Mouse (Mus musculus): ENCODE data around the gene Kirrel2. TPM values are rescaled to one million over a fixed set of nuclear protein-coding genes. Genes with fewer than 3 reads are reported as not detected.
A peak's percentile ranks its signal among the peaks of the same experiment; 100 is the strongest.
"Not testable (repeated sequence)": the region's sequence is repeated elsewhere in the genome, so short reads cannot be mapped to it uniquely, and the experiment has no call there.

The Kirrel2 gene
- polyA plus RNA-seq (2015; fragmentation: Nextera tagmentation; extraction: Ambion mirVana), result 0.16 TPM in 2 replicates

DNA sequence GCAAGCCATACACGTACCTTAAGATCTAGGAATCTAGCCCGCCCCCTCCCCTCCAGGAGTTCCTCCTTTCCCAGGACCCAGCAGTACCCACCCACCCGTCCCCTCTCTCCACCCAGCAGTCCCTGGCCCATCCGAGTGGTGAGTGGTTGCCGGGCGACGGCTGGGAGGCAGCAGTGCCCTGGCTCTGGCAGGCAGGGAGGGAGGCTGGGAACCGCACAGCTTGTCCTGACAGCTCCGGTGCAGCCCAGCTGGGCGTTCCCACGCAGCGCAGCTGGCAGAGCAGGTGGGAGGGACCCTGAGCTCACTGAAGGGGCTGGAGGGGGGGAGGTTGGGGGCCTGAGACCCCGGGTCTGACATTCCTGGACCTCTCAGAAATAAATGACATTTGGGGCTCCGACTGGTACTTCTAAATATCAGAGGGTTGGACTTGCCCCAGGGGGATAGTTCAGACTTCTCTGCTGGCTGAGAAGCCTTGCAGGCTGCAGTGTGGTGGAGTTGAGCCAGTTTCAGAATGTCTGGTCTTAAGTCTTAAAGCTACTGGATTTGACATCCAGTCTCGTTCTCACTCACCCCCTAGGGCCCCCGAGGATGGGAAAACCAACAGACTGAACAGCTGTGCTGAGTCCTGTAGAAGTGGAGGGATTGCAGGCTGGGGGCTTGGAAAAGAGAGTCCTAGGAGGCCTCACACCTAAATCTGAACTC lies at the start of gene Kirrel2, which contains the start of gene Nphs1:
TSS of gene Kirrel2 (minus strand) at position 62 of the 702 bp plus-strand sequence.
TSS of gene Nphs1 (plus strand) at position 687 of the 702 bp plus-strand sequence.
- WGBS, result 2% methylated on average over 16 of the region's 16 CpGs
- H3K4me2 ChIP-seq, result peak within 1 kb of the TSS; percentile 42
- H3K27me3 ChIP-seq, result peaks cover 98% of the 10 kb centered on the region
- no peaks in the 10 kb centered on the region for H3K9me3 ChIP-seq (replicated peaks)
- ATAC-seq (replicated peaks; ENCODE audit: insufficient number of reproducible peaks, insufficient read depth, low FRiP score, low read depth), result no peak
- H3K4me3 ChIP-seq, result 0 out of 2 replicates have a peak within 1 kb of the TSS, but pooled peaks have one; percentile 13
- no peak within 1 kb of the TSS for H3K9ac ChIP-seq
- peaks cover 17% of the 10 kb centered on the region for H3K4me1 ChIP-seq (replicated peaks)
- H3K36me3 ChIP-seq, result no peaks in the 10 kb centered on the region
- no peak within 1 kb of the TSS for H3K27ac ChIP-seq

DNA sequence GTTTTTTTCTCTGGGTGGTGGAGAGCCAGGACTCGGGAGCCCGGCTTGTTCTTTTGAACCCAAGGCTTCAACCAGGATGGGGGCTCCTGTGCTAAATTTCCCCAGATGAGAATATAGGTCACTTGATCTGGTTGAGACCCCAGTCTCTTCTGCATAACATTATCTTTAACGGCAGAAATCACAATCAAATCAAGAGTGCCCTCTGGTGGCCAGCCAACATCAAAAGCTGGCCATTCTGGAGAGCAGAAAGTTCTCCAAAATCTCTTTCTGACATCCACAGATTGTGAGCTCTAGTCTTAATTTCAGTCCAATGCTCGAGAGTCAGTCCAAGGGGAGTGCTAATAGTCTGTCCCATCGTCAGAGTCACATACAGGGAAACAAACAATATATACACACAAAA lies 43.7 kb upstream of the Kirrel2 start:
- WGBS, result 74% methylated on average over 5 of the region's 5 CpGs
- ATAC-seq (replicated peaks; ENCODE audit: insufficient number of reproducible peaks, insufficient read depth, low FRiP score, low read depth); H3K4me2 ChIP-seq: not testable (repeated sequence)

DNA sequence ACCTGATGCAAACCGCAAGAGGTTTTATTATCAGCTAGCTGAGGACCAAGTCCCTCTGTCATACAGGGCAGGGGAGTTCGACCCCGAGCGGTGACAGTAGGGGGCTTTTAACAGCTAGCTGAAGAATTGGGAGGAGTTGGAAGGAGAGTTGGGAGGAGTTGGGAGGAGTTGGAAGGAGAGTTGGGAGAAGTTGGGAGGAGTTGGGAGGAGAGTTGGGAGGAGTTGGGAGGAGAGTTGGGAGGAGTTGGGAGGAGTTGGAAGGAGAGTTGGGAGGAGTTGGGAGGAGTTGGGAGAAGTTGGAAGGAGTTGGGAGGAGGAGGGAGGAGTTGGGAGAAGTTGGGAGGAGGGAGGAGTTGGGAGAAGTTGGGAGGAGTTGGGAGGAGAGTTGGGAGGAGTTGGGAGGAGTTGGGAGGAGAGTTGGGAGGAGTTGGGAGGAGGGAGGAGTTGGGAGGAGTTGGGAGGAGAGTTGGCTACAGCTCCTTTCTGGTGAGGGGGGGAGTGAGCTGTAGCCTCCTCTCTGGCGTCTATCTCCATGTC lies 38.1 kb upstream of the Kirrel2 start:
- 46% methylated on average over 5 of the region's 5 CpGs for WGBS
- not testable (repeated sequence) for H3K4me3 ChIP-seq; H3K9me3 ChIP-seq (replicated peaks); ATAC-seq (replicated peaks; ENCODE audit: insufficient number of reproducible peaks, insufficient read depth, low FRiP score, low read depth); H3K4me1 ChIP-seq (replicated peaks); H3K9ac ChIP-seq; H3K27ac ChIP-seq; H3K4me2 ChIP-seq; H3K36me3 ChIP-seq
- peaks cover 11% of the 10 kb centered on the region for H3K27me3 ChIP-seq

More for the DNA sequence above, 43.7 kb upstream of the Kirrel2 start:
- not testable (repeated sequence) for H3K27me3 ChIP-seq; H3K9me3 ChIP-seq (replicated peaks); H3K36me3 ChIP-seq; H3K27ac ChIP-seq; H3K4me1 ChIP-seq (replicated peaks); H3K9ac ChIP-seq; H3K4me3 ChIP-seq

DNA sequence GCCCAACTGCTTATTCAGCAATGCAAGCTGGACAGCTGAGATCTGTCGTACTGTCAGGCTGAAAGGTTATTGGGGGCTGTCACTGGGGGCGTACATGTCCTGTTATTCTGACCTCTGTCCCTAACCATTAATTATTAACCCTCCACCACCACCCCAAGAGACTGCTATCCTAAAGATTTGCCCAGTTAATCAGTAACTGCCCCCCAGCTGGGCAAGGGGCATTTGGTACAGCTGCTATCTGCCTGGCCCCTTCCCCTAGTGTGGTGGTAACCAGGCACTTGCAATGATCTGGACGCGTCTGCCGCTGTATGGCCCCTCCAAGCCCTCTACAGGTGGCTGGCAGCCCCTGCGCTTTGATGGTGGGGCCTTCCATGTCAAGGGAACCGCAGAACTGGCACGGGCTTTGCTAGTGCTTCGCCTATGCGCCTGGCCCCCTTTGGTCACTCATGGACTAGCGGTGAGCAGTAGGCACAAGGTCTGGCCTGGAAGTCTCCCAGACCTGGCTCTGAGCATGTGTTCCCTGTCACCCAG lies 36.0 kb upstream of the Kirrel2 start, which contains the start of gene Prodh2:
TSS of gene Prodh2 (plus strand) at position 222 of the 531 bp plus-strand sequence.
- H3K9ac ChIP-seq, result no peak within 1 kb of the TSS
- no peak within 1 kb of the TSS for H3K4me3 ChIP-seq
- 56% methylated on average over 11 of the region's 11 CpGs for WGBS
- peaks cover 23% of the 10 kb centered on the region for H3K27me3 ChIP-seq
- no peaks in the 10 kb centered on the region for H3K4me1 ChIP-seq (replicated peaks)
- ATAC-seq (replicated peaks; ENCODE audit: insufficient number of reproducible peaks, insufficient read depth, low FRiP score, low read depth), result no peak
- H3K9me3 ChIP-seq (replicated peaks), result no peaks in the 10 kb centered on the region
- no peak within 1 kb of the TSS for H3K4me2 ChIP-seq
- no peaks in the 10 kb centered on the region for H3K36me3 ChIP-seq
- H3K27ac ChIP-seq, result no peak within 1 kb of the TSS

DNA sequence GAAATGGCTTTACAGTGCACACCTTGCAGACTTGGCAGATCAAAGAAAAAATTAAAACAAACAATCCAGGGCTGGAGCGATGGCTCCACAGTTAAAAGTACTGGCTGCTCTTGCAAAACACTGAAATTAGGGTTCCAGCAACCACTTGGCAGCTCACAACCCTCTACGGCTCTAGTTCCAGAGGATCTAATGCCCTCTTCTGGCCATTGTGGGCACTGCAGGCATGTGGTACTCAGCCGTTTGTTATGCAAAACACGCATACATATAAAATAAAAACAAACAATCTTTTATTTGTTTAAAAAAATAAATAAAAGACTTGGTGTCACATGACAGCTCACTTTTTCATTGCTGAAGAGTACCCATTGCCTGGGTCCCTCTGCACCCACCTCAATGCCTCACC lies 35.3 kb upstream of the Kirrel2 start:
- H3K4me1 ChIP-seq (replicated peaks), result no peaks in the 10 kb centered on the region
- no peak overlapping the region for H3K4me2 ChIP-seq
- H3K4me3 ChIP-seq, result no peak overlapping the region
- peaks cover 23% of the 10 kb centered on the region for H3K27me3 ChIP-seq
- H3K9ac ChIP-seq, result no peak overlapping the region
- ATAC-seq (replicated peaks; ENCODE audit: insufficient number of reproducible peaks, insufficient read depth, low FRiP score, low read depth), result no peak
- H3K27ac ChIP-seq, result no peak overlapping the region
- H3K36me3 ChIP-seq, result no peaks in the 10 kb centered on the region
- WGBS, result 21% methylated on average over 4 of the region's 4 CpGs
- H3K9me3 ChIP-seq (replicated peaks), result no peaks in the 10 kb centered on the region

DNA sequence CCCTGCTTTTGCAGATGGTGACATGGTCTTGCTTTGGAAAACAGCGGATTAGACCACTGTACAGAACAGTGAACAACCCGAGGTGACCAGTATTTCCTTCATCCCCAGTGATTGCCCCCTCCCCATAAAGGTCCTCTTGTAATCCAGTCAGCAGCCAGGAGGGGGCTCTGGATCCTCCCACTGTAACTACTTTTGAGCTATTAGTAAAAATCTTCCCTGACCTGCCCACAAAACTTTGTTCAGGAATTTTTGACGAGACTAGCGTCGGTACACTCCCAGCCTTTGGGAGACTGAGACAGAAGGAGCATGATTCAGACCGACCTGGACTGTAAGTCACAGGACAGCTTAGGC lies 33.4 kb upstream of the Kirrel2 start:
- no peak overlapping the region for H3K9ac ChIP-seq
- peaks cover 23% of the 10 kb centered on the region for H3K27me3 ChIP-seq
- ATAC-seq (replicated peaks; ENCODE audit: insufficient number of reproducible peaks, insufficient read depth, low FRiP score, low read depth), result no peak
- H3K27ac ChIP-seq, result no peak overlapping the region
- no peaks in the 10 kb centered on the region for H3K4me1 ChIP-seq (replicated peaks)
- no peak overlapping the region for H3K4me3 ChIP-seq
- WGBS, result 14% methylated on average over 6 of the region's 6 CpGs
- H3K4me2 ChIP-seq, result no peak overlapping the region
- H3K36me3 ChIP-seq, result no peaks in the 10 kb centered on the region
- H3K9me3 ChIP-seq (replicated peaks), result no peaks in the 10 kb centered on the region

DNA sequence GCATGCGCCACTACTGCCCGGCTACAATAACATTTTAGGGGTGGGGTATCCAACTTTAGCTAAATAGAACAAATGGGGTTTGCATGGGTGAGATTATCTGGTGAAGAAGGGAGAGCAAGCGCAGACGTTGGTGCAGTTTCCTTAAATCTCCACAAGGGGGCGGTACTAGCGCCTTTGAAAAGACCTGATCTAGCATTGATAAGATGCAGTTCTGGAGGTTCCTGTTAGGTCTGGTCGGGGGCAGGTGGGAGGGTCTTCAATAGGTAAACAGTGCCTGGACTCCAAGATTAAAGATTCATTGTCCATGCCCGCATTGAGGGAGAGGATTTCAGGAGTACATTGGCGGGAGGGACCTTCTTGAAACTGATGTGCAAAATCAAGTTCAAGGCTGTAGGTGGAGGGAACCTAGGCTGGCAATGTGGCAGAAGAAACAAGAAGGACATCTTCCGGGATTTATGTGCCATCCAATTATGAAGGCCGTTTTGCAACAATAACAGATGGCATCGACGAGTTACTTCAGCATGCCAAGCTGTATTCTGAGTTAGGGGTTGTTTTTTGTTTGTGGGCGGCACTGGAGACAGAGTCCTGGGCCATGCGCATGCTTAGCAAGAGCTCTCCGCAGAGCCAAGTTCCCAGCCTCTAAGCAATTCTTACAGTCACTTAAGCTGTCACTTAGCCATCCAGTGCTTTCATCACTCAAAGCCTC lies 32.9 kb upstream of the Kirrel2 start:
- Histone ChIP-seq H3K9me3 (replicated peaks) (no peaks in the 10 kb centered on the region), H3K27me3 (peaks cover 25% of the 10 kb centered on the region), H3K4me1 (replicated peaks) (no peaks in the 10 kb centered on the region), H3K27ac (no peak overlapping the region), H3K4me2 (no peak overlapping the region), H3K4me3 (no peak overlapping the region), H3K9ac (no peak overlapping the region), H3K36me3 (no peaks in the 10 kb centered on the region)
- 30% methylated on average over 16 of the region's 16 CpGs for WGBS
- ATAC-seq (replicated peaks; ENCODE audit: insufficient number of reproducible peaks, insufficient read depth, low FRiP score, low read depth), result no peak

DNA sequence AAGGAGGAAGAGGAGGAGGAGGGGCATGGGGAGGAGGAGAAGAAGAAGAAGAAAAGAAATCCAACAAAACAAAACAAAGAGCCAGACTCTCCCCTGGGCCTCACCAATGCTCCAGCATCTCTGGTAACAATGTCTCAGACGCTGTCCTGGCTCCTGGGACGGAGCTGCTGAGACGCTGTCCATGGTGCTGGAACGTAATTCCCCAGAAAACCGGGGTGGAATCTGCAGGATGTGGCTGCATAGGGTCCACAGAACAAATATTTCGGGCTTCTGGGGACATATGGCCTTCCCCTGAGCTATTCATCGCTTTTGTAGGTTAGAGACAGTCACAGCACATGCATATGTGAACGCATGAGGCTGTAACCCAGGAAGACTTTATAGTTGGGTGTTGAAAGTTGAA lies 26.8 kb upstream of the Kirrel2 start:
- no peak overlapping the region for H3K9ac ChIP-seq
- ATAC-seq (replicated peaks; ENCODE audit: insufficient number of reproducible peaks, insufficient read depth, low FRiP score, low read depth), result no peak
- peaks cover 33% of the 10 kb centered on the region for H3K27me3 ChIP-seq
- no peak overlapping the region for H3K4me3 ChIP-seq
- H3K9me3 ChIP-seq (replicated peaks), result no peaks in the 10 kb centered on the region
- H3K4me1 ChIP-seq (replicated peaks), result no peaks in the 10 kb centered on the region
- no peaks in the 10 kb centered on the region for H3K36me3 ChIP-seq
- no peak overlapping the region for H3K4me2 ChIP-seq
- H3K27ac ChIP-seq, result no peak overlapping the region
- WGBS, result 15% methylated on average over 8 of the region's 8 CpGs

DNA sequence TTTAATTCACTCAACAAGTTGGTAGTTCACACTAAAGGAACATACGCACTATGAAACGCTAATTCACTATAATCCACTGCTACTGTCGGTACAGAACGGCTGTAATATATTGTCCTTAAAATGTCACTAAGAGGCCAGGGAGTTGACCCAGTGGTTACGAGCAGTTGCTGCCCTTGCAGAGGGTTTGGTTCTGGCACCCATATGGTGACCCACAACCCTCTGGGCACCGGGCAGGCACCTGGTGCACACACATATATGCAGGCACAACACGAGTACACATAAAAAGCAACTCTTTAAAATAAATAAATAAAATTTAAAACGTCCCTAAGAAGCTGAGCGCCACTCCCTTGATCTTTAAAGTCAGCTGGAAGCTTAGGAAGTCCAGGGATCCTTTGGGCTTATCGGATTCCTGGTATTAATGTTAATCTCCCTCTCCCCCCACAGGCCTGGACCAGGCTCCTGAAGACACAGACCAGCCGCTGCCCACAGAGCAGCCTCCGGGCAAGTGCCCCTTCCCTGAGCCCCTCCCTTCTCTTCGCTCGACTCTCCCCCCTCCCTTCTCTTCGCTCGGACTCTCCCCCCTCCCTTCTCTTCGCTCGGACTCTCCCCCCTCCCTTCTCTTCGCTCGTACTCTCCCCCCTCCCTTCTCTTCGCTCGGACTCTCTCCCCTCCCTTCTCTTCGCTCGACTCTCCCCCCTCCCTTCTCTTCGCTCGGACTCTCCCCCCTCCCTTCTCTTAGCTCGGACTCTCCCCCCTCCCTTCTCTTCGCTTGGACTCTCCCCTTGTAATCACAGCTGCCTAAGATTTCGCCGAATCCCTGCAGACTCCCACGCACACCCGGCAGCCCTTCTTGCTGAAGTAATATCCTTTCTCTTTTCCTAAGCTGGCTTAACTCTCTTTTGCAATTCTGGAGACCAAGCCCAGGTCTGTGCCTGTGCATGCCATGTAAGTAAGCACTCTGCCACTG lies 20.2 kb upstream of the Kirrel2 start:
- H3K4me2 ChIP-seq, result peak overlapping the region; percentile 59
- H3K36me3 ChIP-seq, result no peaks in the 10 kb centered on the region
- peaks cover 23% of the 10 kb centered on the region for H3K27me3 ChIP-seq
- H3K4me1 ChIP-seq (replicated peaks), result no peaks in the 10 kb centered on the region; the same call in 1 of the 2 replicates
- H3K9me3 ChIP-seq (replicated peaks), result no peaks in the 10 kb centered on the region
- no peak for ATAC-seq (replicated peaks; ENCODE audit: insufficient number of reproducible peaks, insufficient read depth, low FRiP score, low read depth)
- no peak overlapping the region for H3K9ac ChIP-seq
- WGBS, result 9% methylated on average over 29 of the region's 32 CpGs
- peak overlapping the region; percentile 33 for H3K4me3 ChIP-seq
- H3K27ac ChIP-seq, result no peak overlapping the region

DNA sequence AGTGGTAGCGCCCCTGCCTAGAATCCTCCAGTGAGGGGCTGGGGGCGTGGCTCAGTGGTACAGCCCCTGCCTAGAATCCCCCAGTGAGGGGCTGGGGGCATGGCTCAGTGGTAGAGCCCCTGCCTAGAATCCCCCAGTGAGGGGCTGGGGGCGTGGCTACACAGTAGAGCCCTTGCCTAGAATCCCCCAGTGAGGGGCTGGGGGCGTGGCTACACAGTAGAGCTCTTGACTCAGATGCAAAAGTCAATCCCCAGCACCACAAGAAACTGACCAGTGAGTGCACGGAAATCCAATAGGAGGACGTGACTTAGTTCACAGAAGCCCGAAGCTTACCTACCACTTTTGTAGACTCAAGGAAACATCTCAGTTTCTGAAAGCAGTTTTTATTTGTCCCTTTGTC lies 18.6 kb upstream of the Kirrel2 start:
- ATAC-seq (replicated peaks; ENCODE audit: insufficient number of reproducible peaks, insufficient read depth, low FRiP score, low read depth); H3K4me2 ChIP-seq; H3K9me3 ChIP-seq (replicated peaks); H3K9ac ChIP-seq; H3K27ac ChIP-seq; H3K4me3 ChIP-seq; H3K36me3 ChIP-seq; H3K4me1 ChIP-seq (replicated peaks): not testable (repeated sequence)
- H3K27me3 ChIP-seq, result peaks cover 13% of the 10 kb centered on the region
- 72% methylated on average over 7 of the region's 7 CpGs for WGBS
